Mouse (Mus musculus): ENCODE results near the gene Inf2. TPM values are rescaled to one million over a fixed set of nuclear protein-coding genes. Genes with fewer than 3 reads are reported as not detected.

Gene Inf2
- polyA plus RNA-seq, 1 experiment: 30.8 TPM

GRCm38 (mm10) chr12:112581113-112581512 is 7.5 kb upstream of the Inf2 start:
- peak overlapping the region; percentile 17; the same call in 1 of the 2 replicates for H3K27ac ChIP-seq (ENCODE audit: insufficient read depth, low read depth, low read length)
- H3K4me1 ChIP-seq (ENCODE audit: control insufficient read depth, insufficient read depth, low read length): peaks cover 59% of the 10 kb centered on the region
- H3K4me3 ChIP-seq (ENCODE audit: insufficient read depth, low read length): no peak overlapping the region
- no peak for TF ChIP-seq POLR2A (IDR thresholded peaks at IDR 0.05; ENCODE audit: borderline replicate concordance, low read depth, low read length)
- TF ChIP-seq CTCF (IDR thresholded peaks at IDR 0.05; ENCODE audit: low read depth, low read length): no peak

GRCm38 (mm10) chr12:112584954-112585353 is 3.6 kb upstream of the Inf2 start:
- Histone ChIP-seq H3K4me3 (ENCODE audit: insufficient read depth, low read length) (no peak overlapping the region), H3K27ac (ENCODE audit: insufficient read depth, low read depth, low read length) (no peak overlapping the region), H3K4me1 (ENCODE audit: control insufficient read depth, insufficient read depth, low read length) (peaks cover 35% of the 10 kb centered on the region)
- no peak for TF ChIP-seq CTCF (IDR thresholded peaks at IDR 0.05; ENCODE audit: low read depth, low read length)
- no peak for TF ChIP-seq POLR2A (IDR thresholded peaks at IDR 0.05; ENCODE audit: borderline replicate concordance, low read depth, low read length)

- peaks cover 35% of the 10 kb centered on the region for H3K4me1 ChIP-seq (ENCODE audit: control insufficient read depth, insufficient read depth, low read length)
- H3K27ac ChIP-seq (ENCODE audit: insufficient read depth, low read depth, low read length): no peak overlapping the region
- H3K4me3 ChIP-seq (ENCODE audit: insufficient read depth, low read length): no peak overlapping the region
- no peak for TF ChIP-seq CTCF (IDR thresholded peaks at IDR 0.05; ENCODE audit: low read depth, low read length)
- no peak for TF ChIP-seq POLR2A (IDR thresholded peaks at IDR 0.05; ENCODE audit: borderline replicate concordance, low read depth, low read length)
Measured at GRCm38 (mm10) chr12:112585924-112586538, 2.6 kb upstream of the Inf2 start.

- Histone ChIP-seq H3K4me3 (ENCODE audit: insufficient read depth, low read length) (no peak overlapping the region), H3K27ac (ENCODE audit: insufficient read depth, low read depth, low read length) (no peak overlapping the region), H3K4me1 (ENCODE audit: control insufficient read depth, insufficient read depth, low read length) (peaks cover 31% of the 10 kb centered on the region)
- TF ChIP-seq POLR2A (IDR thresholded peaks at IDR 0.05; ENCODE audit: borderline replicate concordance, low read depth, low read length): no peak
- TF ChIP-seq CTCF (IDR thresholded peaks at IDR 0.05; ENCODE audit: low read depth, low read length): no peak
Measured at GRCm38 (mm10) chr12:112587125-112588124, 1.2 kb upstream of the Inf2 start.

- Histone ChIP-seq H3K4me1 (ENCODE audit: control insufficient read depth, insufficient read depth, low read length) (peaks cover 53% of the 10 kb centered on the region), H3K4me3 (ENCODE audit: insufficient read depth, low read length) (peak overlapping the region; percentile 86), H3K27ac (ENCODE audit: insufficient read depth, low read depth, low read length) (no peak overlapping the region)
- TF ChIP-seq CTCF (IDR thresholded peaks at IDR 0.05; ENCODE audit: low read depth, low read length) (no peak), POLR2A (IDR thresholded peaks at IDR 0.05; ENCODE audit: borderline replicate concordance, low read depth, low read length) (no peak)
Measured at GRCm38 (mm10) chr12:112589491-112590191, 1.1 kb downstream of the Inf2 start.

- TF ChIP-seq CTCF (IDR thresholded peaks at IDR 0.05; ENCODE audit: low read depth, low read length) (no peak), POLR2A (IDR thresholded peaks at IDR 0.05; ENCODE audit: borderline replicate concordance, low read depth, low read length) (no peak)
- peak overlapping the region; percentile 86 for H3K4me3 ChIP-seq (ENCODE audit: insufficient read depth, low read length)
- H3K4me1 ChIP-seq (ENCODE audit: control insufficient read depth, insufficient read depth, low read length): peaks cover 61% of the 10 kb centered on the region
- H3K27ac ChIP-seq (ENCODE audit: insufficient read depth, low read depth, low read length): no peak overlapping the region
Measured at GRCm38 (mm10) chr12:112590566-112591239, 2.1 kb downstream of the Inf2 start.

- Histone ChIP-seq H3K27ac (ENCODE audit: insufficient read depth, low read depth, low read length) (no peak overlapping the region), H3K4me3 (ENCODE audit: insufficient read depth, low read length) (no peak overlapping the region), H3K4me1 (ENCODE audit: control insufficient read depth, insufficient read depth, low read length) (peaks cover 62% of the 10 kb centered on the region)
- TF ChIP-seq CTCF (IDR thresholded peaks at IDR 0.05; ENCODE audit: low read depth, low read length) (no peak), POLR2A (IDR thresholded peaks at IDR 0.05; ENCODE audit: borderline replicate concordance, low read depth, low read length) (no peak)
Measured at GRCm38 (mm10) chr12:112591240-112591639, 2.7 kb downstream of the Inf2 start.

- no peak for TF ChIP-seq CTCF (IDR thresholded peaks at IDR 0.05; ENCODE audit: low read depth, low read length)
- no peak for TF ChIP-seq POLR2A (IDR thresholded peaks at IDR 0.05; ENCODE audit: borderline replicate concordance, low read depth, low read length)
- peaks cover 64% of the 10 kb centered on the region for H3K4me1 ChIP-seq (ENCODE audit: control insufficient read depth, insufficient read depth, low read length)
- H3K4me3 ChIP-seq (ENCODE audit: insufficient read depth, low read length): no peak overlapping the region
- no peak overlapping the region for H3K27ac ChIP-seq (ENCODE audit: insufficient read depth, low read depth, low read length)
Measured at GRCm38 (mm10) chr12:112591730-112592129, 3.1 kb downstream of the Inf2 start.
